ENCODE assay signal across 7 mouse cellular contexts in the genomic region with DNA sequence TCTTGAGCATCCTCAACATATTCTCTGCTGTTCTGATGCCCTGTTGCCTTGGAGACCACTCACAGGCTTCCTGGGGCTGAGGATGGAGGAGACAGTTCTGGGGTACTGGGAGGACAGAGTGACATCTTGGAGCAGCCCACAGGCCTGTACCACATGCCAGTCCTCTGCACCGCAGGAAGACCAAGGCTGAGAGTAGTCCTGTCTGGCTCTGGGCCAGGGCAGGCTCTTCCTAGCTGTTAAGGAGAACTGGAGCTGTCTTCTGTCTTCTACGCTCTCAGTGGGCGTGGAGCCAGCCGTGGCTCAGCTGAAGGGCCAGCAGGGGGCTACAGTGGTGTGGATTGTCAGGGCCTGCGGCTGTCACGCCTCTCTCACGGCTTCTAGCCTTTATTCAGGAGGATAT. TPM values are rescaled to one million over a fixed set of nuclear protein-coding genes. Genes with fewer than 3 reads are reported as not detected.
A peak's percentile ranks its signal among the peaks of the same experiment; 100 is the strongest.
DNase-seq lines count a peak whose midpoint lies in the region.

No protein-coding gene starts in this region.

- DNase-seq in urinary bladder, postnatal 14 days (ENCODE audit: low spot score): peak; percentile 61
- DNase-seq in urinary bladder, adult 2 months (ENCODE audit: low spot score): no peak
- peak; percentile 88 to 94 for DNase-seq in cerebellum, postnatal 10 days
- peak; percentile 62 to 73 for DNase-seq in gastrocnemius, postnatal 4 days (ENCODE audit: low spot score in 2 of 2)
- DNase-seq in layer of hippocampus, adult 8-10 months (ENCODE audit: low spot score in 2 of 2): peak; percentile 61 to 69
- peak; percentile 82 to 85 for DNase-seq in lung, postnatal 4 days
- DNase-seq in right cerebral cortex, postnatal 36 days (ENCODE audit: low spot score in 2 of 2): peak; percentile 69

RNA-seq across cellular contexts. Expression of gene Tpra1, which starts 57.8 kb away (rescaled TPM):
- polyA plus RNA-seq in urinary bladder, adult 2 months (2012; rRNA removed): 88.4 and 107 TPM in 2 replicates
- 10 to 100 TPM; 23.4 to 27.2 TPM for total RNA-seq in gastrocnemius, postnatal 4 days (2021)
- 10 to 100 TPM; 43.9 to 50.8 (median 49.6) TPM for total RNA-seq in layer of hippocampus, adult 8-10 months (2022)
